Comparison of ENCODE assay signal across 32 mouse cellular contexts in the genomic region with DNA sequence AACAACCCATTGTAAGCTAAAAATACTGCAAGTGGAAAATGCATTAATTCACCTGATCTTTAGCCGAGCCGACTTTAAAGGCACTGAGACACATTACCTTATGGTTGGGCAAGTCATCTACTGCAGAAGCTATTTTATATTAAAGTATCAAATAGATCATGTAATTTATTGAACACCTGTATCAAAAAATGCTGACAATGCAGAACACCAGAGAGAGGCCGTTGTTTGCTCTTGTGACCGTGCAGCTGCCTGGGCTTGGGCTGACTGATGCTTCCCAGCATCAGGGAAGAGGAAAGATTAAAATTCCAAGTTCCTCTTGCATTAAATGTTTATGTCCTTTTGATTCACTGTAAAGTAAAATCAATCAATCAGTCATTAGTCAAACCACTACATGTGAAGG.
"Had no signal": no experiment of that assay in that cellular context is flagged by ENCODE, and none has a peak within 500 bp of the region (broad histone marks: within the 10 kb centered on the region; RNA-seq: fewer than 3 reads in every experiment).

No protein-coding gene starts in this region.

- ATAC-seq: liver, embryonic 12.5 days; liver, postnatal 0 days; lung, postnatal 0 days; midbrain, embryonic 13.5 days; midbrain, embryonic 15.5 days; midbrain, embryonic 16.5 days had no signal

- H3K9me3 ChIP-seq: limb, embryonic 10.5 days; limb, embryonic 12.5 days; limb, embryonic 13.5 days; limb, embryonic 15.5 days; liver, embryonic 12.5 days; liver, embryonic 13.5 days; liver, embryonic 15.5 days; lung, embryonic 15.5 days; megakaryocyte, embryonic 14.5 days; midbrain, embryonic 10.5 days; midbrain, embryonic 12.5 days; midbrain, embryonic 13.5 days; midbrain, embryonic 15.5 days; neural tube, embryonic 12.5 days had no signal

- H3K9ac ChIP-seq: limb, embryonic 12.5 days; limb, embryonic 13.5 days; limb, embryonic 15.5 days; liver, embryonic 12.5 days; liver, embryonic 13.5 days; liver, embryonic 14.5 days; liver, embryonic 15.5 days; liver, postnatal 0 days; lung, embryonic 14.5 days; lung, embryonic 15.5 days; midbrain, embryonic 12.5 days; midbrain, embryonic 13.5 days; midbrain, embryonic 15.5 days; neural tube, embryonic 12.5 days had no signal

- H3K4me3 ChIP-seq: limb, embryonic 10.5 days; limb, embryonic 12.5 days; limb, embryonic 13.5 days; limb, embryonic 15.5 days; liver, embryonic 12.5 days; liver, embryonic 13.5 days; liver, embryonic 15.5 days; lung, embryonic 15.5 days; megakaryocyte, embryonic 14.5 days; midbrain, embryonic 10.5 days; midbrain, embryonic 12.5 days; midbrain, embryonic 13.5 days; midbrain, embryonic 15.5 days; myocyte; neural tube, embryonic 12.5 days had no signal

- H3K36me3 ChIP-seq: limb, embryonic 10.5 days; limb, embryonic 12.5 days; limb, embryonic 13.5 days; limb, embryonic 15.5 days; liver, embryonic 12.5 days; liver, embryonic 13.5 days; liver, embryonic 15.5 days; lung, embryonic 15.5 days; midbrain, embryonic 10.5 days; midbrain, embryonic 12.5 days; midbrain, embryonic 13.5 days; midbrain, embryonic 15.5 days; neural tube, embryonic 12.5 days had no signal

- H3K4me2 ChIP-seq: limb, embryonic 12.5 days; limb, embryonic 13.5 days; limb, embryonic 15.5 days; liver, embryonic 11.5 days; liver, embryonic 12.5 days; liver, embryonic 13.5 days; liver, embryonic 15.5 days; lung, embryonic 14.5 days; lung, embryonic 15.5 days; midbrain, embryonic 11.5 days; midbrain, embryonic 12.5 days; midbrain, embryonic 13.5 days; midbrain, embryonic 15.5 days; neural tube, embryonic 12.5 days had no signal

- H3K4me1 ChIP-seq: limb, embryonic 15.5 days; liver, embryonic 15.5 days; lung, embryonic 15.5 days; midbrain, embryonic 10.5 days; midbrain, embryonic 12.5 days; midbrain, embryonic 13.5 days; midbrain, embryonic 15.5 days; neural tube, embryonic 12.5 days had no signal

- H3K27ac ChIP-seq: limb, embryonic 10.5 days; limb, embryonic 12.5 days; limb, embryonic 13.5 days; limb, embryonic 15.5 days; liver, embryonic 12.5 days; liver, embryonic 13.5 days; liver, embryonic 14.5 days; liver, embryonic 15.5 days; lung, embryonic 15.5 days; macrophage; midbrain, embryonic 10.5 days; midbrain, embryonic 12.5 days; midbrain, embryonic 13.5 days; midbrain, embryonic 15.5 days; neural tube, embryonic 12.5 days had no signal

- DNase-seq: left cerebral cortex, postnatal 4 days; liver; liver, embryonic 13.5 days; liver, postnatal 0 days; lung, adult 18-20 months; lung, adult 2 months; lung, postnatal 10 days; lung, postnatal 14 days; lung, postnatal 36 days; lung, postnatal 4 days; midbrain, embryonic 14.5 days had no signal
